Mouse (Mus musculus) neural tube, embryonic 14.5 days (tissue): ENCODE data around the gene Map3k13. TPM values are rescaled to one million over a fixed set of nuclear protein-coding genes. Genes with fewer than 3 reads are reported as not detected.
A peak's percentile ranks its signal among the peaks of the same experiment; 100 is the strongest.

ENCODE experiments used
- ATAC-seq: fragments of 200-750 bp; cut with Nextera tagmentation; 2 replicates; pipeline ENCODE4 v1.8.0; 2017; ENCODE audit warnings: low read depth, mild to moderate bottlenecking, moderate TSS enrichment, moderate library complexity
- H3K27ac ChIP-seq: fragments of 300-500 bp; sonication (generic); 2 replicates; pipeline ENCODE4 v1.5.1; 2014; ENCODE audit warnings: low read depth, mild to moderate bottlenecking, control low read depth, low read length, moderate library complexity, mixed read lengths
- H3K27me3 ChIP-seq: fragments of 300-500 bp; sonication (generic); 2 replicates; pipeline ENCODE4 v1.6.1; 2014; ENCODE audit warnings: low read length; ENCODE audit not compliant: control insufficient read depth, insufficient read depth
- H3K36me3 ChIP-seq: fragments of 300-500 bp; sonication (generic); 2 replicates; pipeline ENCODE4 v1.6.1; 2014; ENCODE audit warnings: low read length, mixed read lengths; ENCODE audit not compliant: control insufficient read depth, insufficient read depth
- H3K4me1 ChIP-seq: fragments of 300-500 bp; sonication (generic); 2 replicates; pipeline ENCODE4 v1.6.1; 2014; ENCODE audit warnings: low read length; ENCODE audit not compliant: control insufficient read depth, insufficient read depth
- H3K4me2 ChIP-seq: fragments of 300-500 bp; sonication (generic); 2 replicates; pipeline ENCODE4 v1.6.1; 2014; ENCODE audit warnings: mild to moderate bottlenecking, low read depth, low read length, control low read depth
- H3K4me3 ChIP-seq: fragments of 300-500 bp; sonication (generic); 2 replicates; pipeline ENCODE4 v1.5.1; 2014; ENCODE audit warnings: low read depth, low read length, control low read depth, mixed read lengths
- H3K9ac ChIP-seq: fragments of 300-500 bp; sonication (generic); replicated peaks from 2 replicates; pipeline ENCODE4 v1.6.1; 2014; ENCODE audit warnings: low read depth, mild to moderate bottlenecking, control low read depth, low read length, mixed read lengths
- H3K9me3 ChIP-seq: fragments of 300-500 bp; sonication (generic); 2 replicates; pipeline ENCODE4 v1.6.1; 2016; ENCODE audit warnings: low read length; ENCODE audit not compliant: control insufficient read depth
- WGBS: fragments of 180-500 bp; shearing (Covaris S2); extraction: QIAGEN DNeasy Blood & Tissue Kit; methylation state at CpG from one replicate; pipeline ENCODE4 v1.1.7; 2014; 5-methylcytosine and 5-hydroxymethylcytosine counted together
- polyA plus RNA-seq: library from polyadenylated mRNA; unstranded; fragments of >200 nt; fragmentation: Nextera tagmentation; extraction: Ambion mirVana; gene quantifications from 2 replicates; pipeline ENCODE4 v1.2.1, GENCODE M21; 2014

Map3k13 gene
- polyA plus RNA-seq, 1 experiment from 2014 or later, result 10.7 TPM

DNA sequence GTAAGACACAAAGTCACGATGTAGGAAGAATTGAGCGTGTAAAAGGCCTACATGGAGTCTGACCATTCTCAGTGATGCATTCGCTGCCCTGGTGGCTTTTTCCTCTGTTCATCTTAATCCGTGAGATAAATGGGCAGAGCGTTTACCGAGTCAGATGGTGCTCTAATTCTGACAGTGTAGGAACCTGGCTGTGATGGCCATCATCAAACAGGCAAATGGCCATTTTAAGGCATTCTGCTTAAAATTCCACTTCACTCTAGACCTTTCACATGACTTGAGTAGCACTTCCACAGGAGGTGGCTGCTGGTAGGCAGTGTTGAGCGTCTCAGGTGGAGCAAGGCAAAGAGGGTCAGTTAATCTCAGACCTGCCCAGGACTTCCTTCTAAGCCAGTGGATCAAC lies 58.2 kb downstream of the Map3k13 start:
- H3K4me1 ChIP-seq, result peaks cover 45% of the 10 kb centered on the region

DNA sequence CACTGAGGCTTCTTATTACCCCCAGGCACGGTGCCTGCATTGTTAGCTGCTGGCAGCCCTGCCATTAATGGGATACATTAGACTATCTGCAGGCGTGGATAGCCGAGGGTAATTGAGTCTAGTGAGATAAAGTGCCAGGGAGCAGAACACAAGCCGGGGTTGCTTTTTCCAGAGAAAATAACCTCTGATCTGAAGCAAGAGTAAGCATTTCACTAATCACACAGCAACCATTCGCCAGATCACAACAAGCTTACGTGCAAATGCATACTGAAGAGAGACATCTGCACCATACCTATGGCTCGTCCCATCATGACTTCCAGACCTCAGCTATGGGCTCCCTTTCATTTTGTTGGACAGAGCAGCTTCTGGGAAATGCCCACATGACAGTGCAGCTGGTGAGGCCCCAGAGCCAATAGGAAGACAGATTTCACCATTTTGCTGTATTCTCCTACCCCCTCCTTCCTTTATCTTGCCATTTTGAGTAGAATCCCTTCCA lies 59.3 kb downstream of the Map3k13 start:
- peaks cover 47% of the 10 kb centered on the region for H3K4me1 ChIP-seq
- peak; percentile 69; the same call in 1 of the 2 replicates for ATAC-seq
- H3K4me2 ChIP-seq, result peak overlapping the region; percentile 25
- H3K27ac ChIP-seq, result peak overlapping the region; percentile 78
- no peak overlapping the region; the same call in 1 of the 2 replicates for H3K9ac ChIP-seq
- no peaks in the 10 kb centered on the region for H3K9me3 ChIP-seq
- H3K27me3 ChIP-seq, result no peaks in the 10 kb centered on the region
- H3K36me3 ChIP-seq, result no peaks in the 10 kb centered on the region
- no peak overlapping the region for H3K4me3 ChIP-seq
- 24% methylated on average over 7 of the region's 7 CpGs for WGBS

More for the DNA sequence above, 58.2 kb downstream of the Map3k13 start:
- 66% methylated on average over 7 of the region's 7 CpGs for WGBS
- Histone ChIP-seq H3K4me3 (no peak overlapping the region), H3K27me3 (no peaks in the 10 kb centered on the region), H3K9me3 (no peaks in the 10 kb centered on the region), H3K4me2 (no peak overlapping the region), H3K9ac (no peak overlapping the region), H3K36me3 (no peaks in the 10 kb centered on the region), H3K27ac (peak overlapping the region; percentile 78)
- no peak for ATAC-seq

GRCm38 (mm10) chr16:21854589-21855284 lies 60.6 kb downstream of the Map3k13 start:
- WGBS, result 65% methylated on average over 5 of the region's 5 CpGs
- no peak overlapping the region for H3K9ac ChIP-seq
- peak overlapping the region; percentile 78 for H3K27ac ChIP-seq
- no peaks in the 10 kb centered on the region for H3K9me3 ChIP-seq
- peaks cover 49% of the 10 kb centered on the region for H3K4me1 ChIP-seq
- no peak overlapping the region for H3K4me2 ChIP-seq
- H3K36me3 ChIP-seq, result no peaks in the 10 kb centered on the region
- H3K27me3 ChIP-seq, result no peaks in the 10 kb centered on the region
- no peak for ATAC-seq
- H3K4me3 ChIP-seq, result no peak overlapping the region

GRCm38 (mm10) chr16:21856134-21856533 lies 62.0 kb downstream of the Map3k13 start:
- no peaks in the 10 kb centered on the region for H3K27me3 ChIP-seq
- no peak overlapping the region for H3K9ac ChIP-seq
- peaks cover 43% of the 10 kb centered on the region for H3K4me1 ChIP-seq
- H3K36me3 ChIP-seq, result no peaks in the 10 kb centered on the region
- H3K9me3 ChIP-seq, result no peaks in the 10 kb centered on the region
- 76% methylated on average over 5 of the region's 5 CpGs for WGBS
- no peak overlapping the region for H3K4me3 ChIP-seq
- H3K27ac ChIP-seq, result no peak overlapping the region; the same call in 1 of the 2 replicates
- no peak overlapping the region for H3K4me2 ChIP-seq
- ATAC-seq, result no peak

DNA sequence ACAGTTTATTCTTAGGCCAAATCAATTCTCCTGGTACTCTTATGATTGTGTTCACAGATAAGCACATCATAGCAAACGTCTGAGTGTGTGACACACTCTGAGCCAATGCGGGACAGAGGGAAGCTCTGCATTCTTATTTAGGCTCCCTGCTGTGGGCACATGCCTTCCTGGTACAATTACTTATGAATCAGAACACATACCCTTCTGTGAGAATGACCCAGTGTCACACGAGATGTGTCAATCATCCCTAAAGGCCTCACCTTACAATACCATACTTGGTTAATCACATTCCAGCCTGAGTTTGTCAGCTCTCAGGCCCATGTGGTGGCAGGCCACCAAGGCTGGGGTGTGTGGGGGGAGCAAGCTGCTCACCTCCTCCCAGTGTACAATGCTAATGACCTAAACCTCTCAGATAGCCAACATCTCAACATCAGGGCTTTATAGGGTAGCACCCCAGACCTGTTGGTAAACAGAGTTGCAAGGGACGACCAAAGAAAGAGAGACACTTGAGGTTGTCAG lies 63.0 kb downstream of the Map3k13 start:
- H3K4me3 ChIP-seq, result no peak overlapping the region
- 34% methylated on average over 4 of the region's 4 CpGs for WGBS
- H3K4me1 ChIP-seq, result peaks cover 43% of the 10 kb centered on the region
- H3K9ac ChIP-seq, result no peak overlapping the region
- no peaks in the 10 kb centered on the region for H3K9me3 ChIP-seq
- no peak for ATAC-seq
- no peaks in the 10 kb centered on the region for H3K36me3 ChIP-seq
- no peak overlapping the region for H3K27ac ChIP-seq
- no peak overlapping the region for H3K4me2 ChIP-seq
- H3K27me3 ChIP-seq, result no peaks in the 10 kb centered on the region

DNA sequence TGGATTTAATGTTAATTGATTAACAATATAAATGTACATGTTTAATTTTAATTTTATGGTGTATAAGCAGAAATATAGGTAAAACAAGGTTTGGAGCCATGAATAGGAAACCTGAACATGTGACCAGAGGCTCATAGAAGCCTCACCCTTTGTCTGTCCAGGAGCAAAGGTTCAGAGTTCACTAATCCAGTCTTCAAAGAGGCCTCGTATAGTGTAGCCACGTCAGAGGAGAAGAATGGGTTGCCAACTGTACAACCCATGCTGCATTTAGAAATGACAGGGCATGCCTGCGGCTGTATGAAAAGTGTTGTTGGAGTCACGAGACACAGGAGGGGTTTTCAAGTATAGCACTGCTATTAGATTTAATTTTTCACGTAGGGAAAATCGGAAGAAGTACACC lies 64.0 kb downstream of the Map3k13 start:
- peaks cover 35% of the 10 kb centered on the region; the same call in 1 of the 2 replicates for H3K4me1 ChIP-seq
- H3K27me3 ChIP-seq, result no peaks in the 10 kb centered on the region
- H3K4me2 ChIP-seq, result no peak overlapping the region
- no peak overlapping the region for H3K9ac ChIP-seq
- H3K27ac ChIP-seq, result no peak overlapping the region; the same call in 1 of the 2 replicates
- 64% methylated on average over 6 of the region's 6 CpGs for WGBS
- H3K4me3 ChIP-seq, result no peak overlapping the region
- ATAC-seq, result no peak
- H3K9me3 ChIP-seq, result no peaks in the 10 kb centered on the region
- no peaks in the 10 kb centered on the region for H3K36me3 ChIP-seq

DNA sequence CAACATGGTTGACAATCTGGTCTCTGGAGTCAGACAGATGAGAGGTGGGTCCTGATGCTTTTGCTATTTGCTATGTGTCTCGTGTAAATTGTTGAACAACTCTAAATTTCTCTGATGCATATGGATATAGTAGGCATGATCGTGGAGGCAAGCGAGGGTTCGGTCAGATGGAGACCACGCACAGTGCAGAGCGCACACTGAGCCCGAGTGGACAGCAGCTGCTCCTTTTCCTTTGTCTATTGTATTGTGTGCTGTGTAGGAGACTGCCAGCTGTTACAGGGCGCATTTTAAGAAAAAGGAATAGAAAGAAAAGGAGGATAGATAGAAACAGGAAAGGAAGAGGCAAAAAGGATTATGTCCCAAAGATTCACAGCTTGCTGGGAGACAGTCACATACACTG lies 64.7 kb downstream of the Map3k13 start:
- H3K27me3 ChIP-seq, result no peaks in the 10 kb centered on the region
- no peak overlapping the region for H3K4me2 ChIP-seq
- no peaks in the 10 kb centered on the region for H3K9me3 ChIP-seq
- H3K36me3 ChIP-seq, result no peaks in the 10 kb centered on the region
- WGBS, result 36% methylated on average over 8 of the region's 8 CpGs
- ATAC-seq, result peak; percentile 69; the same call in 1 of the 2 replicates
- H3K9ac ChIP-seq, result no peak overlapping the region
- H3K4me3 ChIP-seq, result no peak overlapping the region
- no peak overlapping the region; the same call in 1 of the 2 replicates for H3K27ac ChIP-seq
- peaks cover 28% of the 10 kb centered on the region; the same call in 1 of the 2 replicates for H3K4me1 ChIP-seq

- no peaks in the 10 kb centered on the region for H3K36me3 ChIP-seq
- no peak for ATAC-seq
- 91% methylated on average over 3 of the region's 3 CpGs for whole genome bisulfite sequencing
- no peaks in the 10 kb centered on the region for H3K9me3 ChIP-seq
- H3K4me1 ChIP-seq, result peaks cover 31% of the 10 kb centered on the region
- H3K4me3 ChIP-seq, result no peak overlapping the region
- H3K9ac ChIP-seq, result no peak overlapping the region
- no peak overlapping the region for H3K4me2 ChIP-seq
- H3K27ac ChIP-seq, result no peak overlapping the region
- no peaks in the 10 kb centered on the region for H3K27me3 ChIP-seq
Observed at GRCm38 (mm10) chr16:21862448-21862847, 68.3 kb downstream of the Map3k13 start.

DNA sequence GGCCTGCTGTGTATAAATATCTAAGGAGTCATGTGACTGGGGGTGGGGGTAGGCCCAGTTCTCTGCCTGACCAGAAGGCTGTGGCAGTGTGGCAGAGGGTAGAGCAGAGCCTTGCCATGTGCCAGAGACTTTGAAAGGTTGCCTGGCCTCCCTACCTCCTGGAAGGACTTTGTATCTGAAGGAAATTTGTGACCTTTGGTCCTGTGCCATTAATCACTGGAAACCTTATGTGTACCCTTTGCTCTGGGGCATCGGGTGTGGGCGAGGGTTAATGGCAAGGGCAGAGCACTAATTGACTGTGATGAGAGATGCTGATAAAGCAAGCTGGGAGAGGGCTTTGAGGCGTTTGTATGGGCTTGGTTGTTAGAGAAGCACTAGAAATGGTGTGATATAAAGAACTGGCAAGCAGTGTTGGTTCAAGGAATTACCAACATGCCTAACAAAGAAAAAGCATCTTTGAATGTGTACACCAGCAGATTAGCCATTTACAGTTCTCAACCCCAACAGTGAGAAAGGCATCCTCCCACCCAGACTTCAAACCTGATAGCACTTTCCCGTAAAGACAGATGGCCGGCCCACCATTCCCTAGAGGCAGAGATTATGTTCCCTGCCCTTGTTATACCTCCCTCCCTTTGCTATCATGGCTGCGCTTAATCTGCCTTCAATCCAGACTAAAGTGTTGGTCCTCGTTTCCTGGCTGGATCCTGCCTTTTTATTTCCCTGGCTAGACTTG lies 71.3 kb downstream of the Map3k13 start:
- Histone ChIP-seq H3K9ac (no peak overlapping the region), H3K27me3 (no peaks in the 10 kb centered on the region), H3K27ac (peak overlapping the region; percentile 65; the same call in 1 of the 2 replicates), H3K4me3 (no peak overlapping the region), H3K4me1 (peaks cover 44% of the 10 kb centered on the region), H3K36me3 (no peaks in the 10 kb centered on the region), H3K9me3 (no peaks in the 10 kb centered on the region), H3K4me2 (no peak overlapping the region)
- 15% methylated on average over 7 of the region's 7 CpGs for WGBS
- ATAC-seq, result no peak
